ENCODE assay signal across 9 mouse cellular contexts in genomic region chr10:61936211-61937121, GRCm38 (mm10). TPM values are rescaled to one million over a fixed set of nuclear protein-coding genes. Genes with fewer than 3 reads are reported as not detected.
DNase-seq lines count a peak whose midpoint lies in the region; ATAC-seq lines count a peak whose summit lies in the region.
"Had no signal": no experiment of that assay in that cellular context is flagged by ENCODE, and none has a peak within 500 bp of the region (broad histone marks: within the 10 kb centered on the region; RNA-seq: fewer than 3 reads in every experiment).

No protein-coding gene starts in this region.

- intact Hi-C loops in left cerebral cortex, postnatal 25 days (cut with DNase I), result no loop called here

- H3K27me3 ChIP-seq in heart, embryonic 10.5 days (ENCODE audit: insufficient read depth, poor library complexity, severe bottlenecking), result peaks cover 7% of the 10 kb centered on the region; the same call in 1 of the 2 replicates
- peaks cover 12% of the 10 kb centered on the region for H3K27me3 ChIP-seq in embryonic facial prominence, embryonic 14.5 days (replicated peaks; ENCODE audit: control insufficient read depth, insufficient read depth, low read length)
- peaks cover 10% of the 10 kb centered on the region for H3K27me3 ChIP-seq in hindbrain, embryonic 16.5 days (replicated peaks; ENCODE audit: control insufficient read depth, insufficient read depth, low read length)
- H3K27me3 ChIP-seq in midbrain, embryonic 14.5 days (ENCODE audit: control insufficient read depth, insufficient read depth, low read length), result peaks cover 4% of the 10 kb centered on the region; the same call in 1 of the 2 replicates

- H3K4me2 ChIP-seq in embryonic facial prominence, embryonic 14.5 days (ENCODE audit: low read depth, low read length), result peak overlapping the region; percentile 50
- peak overlapping the region; percentile 48 for H3K4me2 ChIP-seq in hindbrain, embryonic 16.5 days (ENCODE audit: low read length)
- H3K4me2 ChIP-seq in midbrain, embryonic 14.5 days (ENCODE audit: low read length), result peak overlapping the region; percentile 44

- H3K4me1 ChIP-seq in heart, embryonic 10.5 days, result peaks cover 64% of the 10 kb centered on the region
- peaks cover 18% of the 10 kb centered on the region for H3K4me1 ChIP-seq in embryonic facial prominence, embryonic 14.5 days (ENCODE audit: control insufficient read depth, insufficient read depth, low read length)
- peaks cover 10% of the 10 kb centered on the region for H3K4me1 ChIP-seq in hindbrain, embryonic 16.5 days (ENCODE audit: control insufficient read depth, insufficient read depth, low read depth, low read length)
- peaks cover 14% of the 10 kb centered on the region for H3K4me1 ChIP-seq in midbrain, embryonic 14.5 days (ENCODE audit: control insufficient read depth, insufficient read depth, low read length)

- no peak for DNase-seq in heart, embryonic 10.5 days (ENCODE audit: low spot score)
- DNase-seq in heart, adult 18-20 months, result no peak
- peak; percentile 54 for DNase-seq in embryonic facial prominence, embryonic 14.5 days (ENCODE audit: low spot score)
- peak; percentile 23 for DNase-seq in midbrain, embryonic 14.5 days
- DNase-seq in spleen, postnatal 4 days (ENCODE audit: low spot score in 2 of 2), result no peak
- DNase-seq in right cerebral cortex, adult 18-20 months, result no peak
- DNase-seq in left cerebral cortex, postnatal 25 days (ENCODE audit: low spot score in 2 of 2), result no peak

- WGBS in heart, embryonic 10.5 days, result 2% methylated on average over 28 of the region's 28 CpGs
- WGBS in embryonic facial prominence, embryonic 14.5 days, result 3% methylated on average over 21 of the region's 28 CpGs
- WGBS in hindbrain, embryonic 16.5 days, result 3% methylated on average over 28 of the region's 28 CpGs
- WGBS in midbrain, embryonic 14.5 days, result 1% methylated on average over 28 of the region's 28 CpGs

- H3K36me3 ChIP-seq in heart, embryonic 10.5 days, result 0 out of 2 replicates have a peak, but pooled peaks cover 8% of the 10 kb centered on the region
- H3K36me3 ChIP-seq in embryonic facial prominence, embryonic 14.5 days (ENCODE audit: control insufficient read depth, insufficient read depth, low read length), result no peaks in the 10 kb centered on the region
- H3K36me3 ChIP-seq in hindbrain, embryonic 16.5 days (ENCODE audit: control insufficient read depth, insufficient read depth, low read length), result no peaks in the 10 kb centered on the region
- H3K36me3 ChIP-seq in midbrain, embryonic 14.5 days (ENCODE audit: control insufficient read depth, insufficient read depth, low read length), result no peaks in the 10 kb centered on the region

- peak overlapping the region; percentile 49 for H3K4me3 ChIP-seq in heart, embryonic 10.5 days
- peak overlapping the region; percentile 8 for H3K4me3 ChIP-seq in embryonic facial prominence, embryonic 14.5 days (ENCODE audit: low read depth, low read length)
- peak overlapping the region; percentile 11; the same call in 1 of the 2 replicates for H3K4me3 ChIP-seq in hindbrain, embryonic 16.5 days (ENCODE audit: low read length)
- H3K4me3 ChIP-seq in midbrain, embryonic 14.5 days (replicated peaks; ENCODE audit: low read depth, low read length), result no peak overlapping the region; the same call in 1 of the 2 replicates

- no peaks in the 10 kb centered on the region for H3K9me3 ChIP-seq in heart, embryonic 10.5 days
- no peaks in the 10 kb centered on the region for H3K9me3 ChIP-seq in embryonic facial prominence, embryonic 14.5 days (ENCODE audit: control insufficient read depth, low read length)
- no peaks in the 10 kb centered on the region for H3K9me3 ChIP-seq in hindbrain, embryonic 16.5 days (ENCODE audit: control insufficient read depth, low read length)
- no peaks in the 10 kb centered on the region for H3K9me3 ChIP-seq in midbrain, embryonic 14.5 days (ENCODE audit: control insufficient read depth, low read length)

- ATAC-seq in embryonic facial prominence, embryonic 14.5 days (ENCODE audit: low read depth), result peak; percentile 56; the same call in 1 of the 2 replicates
- peak; percentile 60; the same call in 1 of the 2 replicates for ATAC-seq in hindbrain, embryonic 16.5 days
- ATAC-seq in midbrain, embryonic 14.5 days (ENCODE audit: low FRiP score, low TSS enrichment), result no peak

- H3K27ac ChIP-seq in heart, embryonic 10.5 days, result peak overlapping the region; percentile 82
- H3K27ac ChIP-seq in embryonic facial prominence, embryonic 14.5 days (replicated peaks; ENCODE audit: low read depth, low read length), result no peak overlapping the region
- no peak overlapping the region for H3K27ac ChIP-seq in hindbrain, embryonic 16.5 days (ENCODE audit: low read depth, low read length)
- no peak overlapping the region for H3K27ac ChIP-seq in midbrain, embryonic 14.5 days (replicated peaks; ENCODE audit: low read depth, low read length)

- no peak overlapping the region; the same call in 1 of the 2 replicates for H3K9ac ChIP-seq in embryonic facial prominence, embryonic 14.5 days (ENCODE audit: low read depth, low read length)
- H3K9ac ChIP-seq in hindbrain, embryonic 16.5 days (ENCODE audit: low read depth, low read length), result peak overlapping the region; percentile 27; the same call in 1 of the 2 replicates
- no peak overlapping the region for H3K9ac ChIP-seq in midbrain, embryonic 14.5 days (replicated peaks; ENCODE audit: low read length)

RNA-seq across cellular contexts. Expression of gene Col13a1, which starts 42.4 kb away (rescaled TPM):
- polyA plus RNA-seq in heart, embryonic 10.5 days (2016; fragmentation: Nextera tagmentation; extraction: Ambion mirVana), result 12.3 and 17.7 TPM in 2 replicates
- under 1 TPM; 0.49 to 0.72 TPM for total RNA-seq in heart, adult 18-20 months (2021)
- 7.5 and 8.7 TPM in 2 replicates for polyA plus RNA-seq in embryonic facial prominence, embryonic 14.5 days (2014; fragmentation: Nextera tagmentation; extraction: Ambion mirVana)
- polyA plus RNA-seq in hindbrain, embryonic 16.5 days (2015; fragmentation: Nextera tagmentation; extraction: Ambion mirVana), result 2.4 and 3.1 TPM in 2 replicates
- polyA plus RNA-seq in midbrain, embryonic 14.5 days (2014; fragmentation: Nextera tagmentation; extraction: Ambion mirVana), result 0.12 and 1.5 TPM in 2 replicates
- total RNA-seq in left cerebral cortex, postnatal 25 days (2021), result 1 to 10 TPM; 1.1 to 1.3 TPM
- polyA plus RNA-seq: C2C12 had no signal

Comparison
In these comparisons a context has a peak if more than half of its experiments do, and no peak if none do; other contexts are left out.
1. DNase-seq: peak in embryonic facial prominence, embryonic 14.5 days (single experiment) and midbrain, embryonic 14.5 days (single experiment); none in heart, embryonic 10.5 days (single experiment), heart, adult 18-20 months (0 of 2), spleen, postnatal 4 days (0 of 2), right cerebral cortex, adult 18-20 months (single experiment) and left cerebral cortex, postnatal 25 days (0 of 2).
2. Peak in every context shown above with its lines, with median percentiles within 50 percentile points of each other: H3K4me2 ChIP-seq.